In the genomic region with DNA sequence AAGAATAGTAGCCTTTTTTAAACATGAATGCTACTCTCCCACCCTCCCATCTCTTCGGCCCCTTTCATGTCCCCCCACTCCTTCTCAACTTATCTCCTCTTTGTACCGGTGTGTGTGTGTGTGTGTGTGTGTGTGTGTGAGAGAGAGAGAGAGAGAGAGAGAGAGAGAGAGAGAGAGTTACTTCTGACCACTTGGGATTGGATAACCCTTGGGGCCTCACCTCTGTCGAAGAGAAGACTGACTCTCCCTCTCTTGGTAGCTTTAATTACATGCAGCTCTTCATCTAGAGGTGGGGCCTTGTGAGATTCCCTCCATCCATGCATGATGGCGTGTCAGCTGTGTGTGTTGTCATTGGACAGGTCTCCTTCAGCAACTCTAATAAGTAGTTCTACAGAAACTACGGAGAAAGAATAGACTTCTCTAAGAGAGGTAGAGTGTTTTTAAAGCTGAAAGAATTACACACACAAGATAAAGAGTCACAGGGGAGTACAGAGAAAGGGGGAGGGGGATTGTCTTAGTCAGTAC, we compare ENCODE assay signal across 17 mouse cellular contexts. TPM values are rescaled to one million over a fixed set of nuclear protein-coding genes. Genes with fewer than 3 reads are reported as not detected.
DNase-seq lines count a peak whose midpoint lies in the region; ATAC-seq and TF ChIP-seq lines count a peak whose summit lies in the region.
"Had no signal": no experiment of that assay in that cellular context is flagged by ENCODE, and none has a peak within 500 bp of the region (broad histone marks: within the 10 kb centered on the region; RNA-seq: fewer than 3 reads in every experiment).

No protein-coding gene starts in this region.

- no peak overlapping the region for H3K4me3 ChIP-seq in kidney, embryonic 16.5 days (ENCODE audit: low read length)
- H3K4me3 ChIP-seq in spleen, adult 2 months (ENCODE audit: extremely low read depth, insufficient read depth, insufficient read length), result no peak overlapping the region
- H3K4me3 ChIP-seq in myocyte, result no peak overlapping the region
- H3K4me3 ChIP-seq in hindbrain, embryonic 12.5 days, result no peak overlapping the region
- H3K4me3 ChIP-seq: embryonic facial prominence, embryonic 12.5 days; neural tube, embryonic 15.5 days had no signal

- no peak for TF ChIP-seq POLR2A in spleen, adult 2 months (IDR thresholded peaks at IDR 0.05; ENCODE audit: low read depth, low read length)
- TF ChIP-seq POLR2A in myocyte (IDR thresholded peaks at IDR 0.05; ENCODE audit: insufficient read length, low read depth), result no peak

- no peak overlapping the region for H3K9ac ChIP-seq in kidney, embryonic 16.5 days (replicated peaks; ENCODE audit: low read length)
- no peak overlapping the region for H3K9ac ChIP-seq in hindbrain, embryonic 12.5 days
- H3K9ac ChIP-seq: embryonic facial prominence, embryonic 12.5 days; hindbrain, embryonic 14.5 days; neural tube, embryonic 15.5 days had no signal

- H3K4me2 ChIP-seq in kidney, embryonic 16.5 days (replicated peaks; ENCODE audit: low read depth, low read length), result no peak overlapping the region
- peak overlapping the region; percentile 68 for H3K4me2 ChIP-seq in myocyte (ENCODE audit: low read depth)
- H3K4me2 ChIP-seq in hindbrain, embryonic 12.5 days (replicated peaks), result no peak overlapping the region
- H3K4me2 ChIP-seq: embryonic facial prominence, embryonic 12.5 days; hindbrain, embryonic 14.5 days; neural tube, embryonic 15.5 days had no signal

- no peaks in the 10 kb centered on the region for H3K9me3 ChIP-seq in kidney, embryonic 16.5 days (ENCODE audit: low read length)
- H3K9me3 ChIP-seq in hindbrain, embryonic 12.5 days (replicated peaks), result no peaks in the 10 kb centered on the region
- H3K9me3 ChIP-seq: embryonic facial prominence, embryonic 12.5 days; neural tube, embryonic 15.5 days had no signal

- no peaks in the 10 kb centered on the region for H3K79me2 ChIP-seq in myocyte (ENCODE audit: control insufficient read depth, insufficient read depth)

- H3K36me3 ChIP-seq in kidney, embryonic 16.5 days (ENCODE audit: insufficient read depth, low read length), result peaks cover 11% of the 10 kb centered on the region; the same call in 1 of the 2 replicates
- peaks cover 1% of the 10 kb centered on the region for H3K36me3 ChIP-seq in spleen, adult 2 months (ENCODE audit: control insufficient read depth, insufficient read depth, low read length)
- no peaks in the 10 kb centered on the region for H3K36me3 ChIP-seq in myocyte (ENCODE audit: control insufficient read depth, insufficient read depth)
- H3K36me3 ChIP-seq in hindbrain, embryonic 12.5 days, result peaks cover 9% of the 10 kb centered on the region; the same call in 1 of the 2 replicates

- 68% methylated on average over 4 of the region's 5 CpGs for WGBS in kidney, embryonic 16.5 days
- WGBS in spleen, adult 2 months, result 70% methylated on average over 5 of the region's 5 CpGs
- 86% methylated on average over 5 of the region's 5 CpGs for WGBS in hindbrain, embryonic 12.5 days

- no peak for TF ChIP-seq CTCF in spleen, adult 2 months (IDR thresholded peaks at IDR 0.05; ENCODE audit: extremely low read depth, insufficient read depth, insufficient read length, insufficient replicate concordance)

- peaks cover 21% of the 10 kb centered on the region for H3K4me1 ChIP-seq in kidney, embryonic 16.5 days (ENCODE audit: insufficient read depth, low read length)
- peaks cover 5% of the 10 kb centered on the region; the same call in 1 of the 2 replicates for H3K4me1 ChIP-seq in spleen, adult 2 months (ENCODE audit: control insufficient read depth, insufficient read depth, insufficient read length)
- H3K4me1 ChIP-seq in hindbrain, embryonic 12.5 days, result no peaks in the 10 kb centered on the region

- no peaks in the 10 kb centered on the region for H3K27me3 ChIP-seq in kidney, embryonic 16.5 days (ENCODE audit: insufficient read depth, low read length)
- H3K27me3 ChIP-seq in spleen, adult 2 months (ENCODE audit: control insufficient read depth, insufficient read depth, low read length), result no peaks in the 10 kb centered on the region
- no peaks in the 10 kb centered on the region for H3K27me3 ChIP-seq in myocyte (ENCODE audit: control insufficient read depth, insufficient read depth, insufficient read length)
- no peaks in the 10 kb centered on the region for H3K27me3 ChIP-seq in hindbrain, embryonic 12.5 days
- H3K27me3 ChIP-seq: embryonic facial prominence, embryonic 12.5 days; neural tube, embryonic 15.5 days had no signal

- no peak overlapping the region for H3ac ChIP-seq in myocyte (ENCODE audit: control insufficient read depth, insufficient read length)

- DNase-seq in CD4-positive, CD25-positive, alpha-beta regulatory T cell, adult 2 months (ENCODE audit: low read depth, low spot score), result peak; percentile 63
- DNase-seq in kidney, postnatal 14 days, result no peak
- no peak for DNase-seq in spleen, adult 2 months (ENCODE audit: low read depth in 1 of 2, low spot score in 2 of 2)
- DNase-seq in spleen, postnatal 10 days (ENCODE audit: low spot score in 2 of 2), result no peak
- DNase-seq: adrenal gland, adult 8-10 months; cerebellum, adult 9-10 months; gastrocnemius, postnatal 10 days; midbrain, embryonic 14.5 days; right cerebral cortex, postnatal 25 days had no signal

- no peak for ATAC-seq in CD4-positive, CD25-positive, alpha-beta regulatory T cell, adult 4 months
- no peak for ATAC-seq in kidney, embryonic 16.5 days (ENCODE audit: low FRiP score, low TSS enrichment)
- ATAC-seq in hindbrain, embryonic 12.5 days (ENCODE audit: low FRiP score), result no peak
- ATAC-seq: forebrain, embryonic 14.5 days had no signal

- 0 out of 2 replicates have a peak overlapping the region, but pooled peaks have one; percentile 26 for H3K27ac ChIP-seq in kidney, embryonic 16.5 days (ENCODE audit: low read length)
- peak overlapping the region; percentile 69 for H3K27ac ChIP-seq in spleen, adult 2 months (ENCODE audit: insufficient read depth, low read length)
- no peak overlapping the region for H3K27ac ChIP-seq in hindbrain, embryonic 12.5 days
- H3K27ac ChIP-seq: embryonic facial prominence, embryonic 12.5 days; hindbrain, embryonic 14.5 days; neural tube, embryonic 15.5 days had no signal

TF ChIP-seq in myocyte, 11 proteins besides CTCF, POLR2A, EP300 and RAD21:
- TF ChIP-seq TCF3 (IDR thresholded peaks at IDR 0.05; ENCODE audit: insufficient read length, low read depth) (no peak), MYOG (IDR thresholded peaks at IDR 0.05; ENCODE audit: control insufficient read depth in 1 of 3, insufficient read depth in 1 of 3, insufficient read length in 2 of 3, low read depth in 2 of 3) (no peak), E2F4 (IDR thresholded peaks at IDR 0.05; ENCODE audit: insufficient read depth) (no peak), SRF (IDR thresholded peaks at IDR 0.05; ENCODE audit: control insufficient read depth, insufficient read length, low read depth) (no peak), MAX (IDR thresholded peaks at IDR 0.05; ENCODE audit: low read depth) (no peak), CEBPB (IDR thresholded peaks at IDR 0.05; ENCODE audit: insufficient read depth, poor library complexity, severe bottlenecking) (no peak), MYOD1 (IDR thresholded peaks at IDR 0.05; ENCODE audit: control insufficient read depth in 1 of 3, insufficient read length in 2 of 3, low read depth in 2 of 3) (no peak), POLR2AphosphoS2 (IDR thresholded peaks at IDR 0.05; ENCODE audit: insufficient read length, low read depth) (no peak), USF1 (IDR thresholded peaks at IDR 0.05; ENCODE audit: low read depth) (no peak), TCF12 (IDR thresholded peaks at IDR 0.05; ENCODE audit: insufficient read depth, poor library complexity, severe bottlenecking) (no peak), REST (IDR thresholded peaks at IDR 0.05; ENCODE audit: insufficient read depth, insufficient read length) (no peak)

RNA-seq across cellular contexts. Expression of gene Apoa1, which starts 53.5 kb away (rescaled TPM):
- polyA plus RNA-seq in CD4-positive, CD25-positive, alpha-beta regulatory T cell, adult 4 months (2017; shearing (Covaris generic)), result not detected
- 13.6 and 19.3 TPM in 2 replicates for polyA plus RNA-seq in kidney, embryonic 16.5 days (2015; fragmentation: Nextera tagmentation; extraction: Ambion mirVana)
- 0.22 and 0.42 TPM in 2 replicates for polyA plus RNA-seq in spleen, adult 2 months (2012; rRNA removed)
- polyA plus RNA-seq in myocyte (2012; fragmentation: generic; extraction: Trizol), result not detected
- 1.7 and 1.8 TPM in 2 replicates for polyA plus RNA-seq in hindbrain, embryonic 12.5 days (2016; fragmentation: Nextera tagmentation; extraction: Ambion mirVana)
